Mouse (Mus musculus): ENCODE data around the gene Tuba8.

DNA sequence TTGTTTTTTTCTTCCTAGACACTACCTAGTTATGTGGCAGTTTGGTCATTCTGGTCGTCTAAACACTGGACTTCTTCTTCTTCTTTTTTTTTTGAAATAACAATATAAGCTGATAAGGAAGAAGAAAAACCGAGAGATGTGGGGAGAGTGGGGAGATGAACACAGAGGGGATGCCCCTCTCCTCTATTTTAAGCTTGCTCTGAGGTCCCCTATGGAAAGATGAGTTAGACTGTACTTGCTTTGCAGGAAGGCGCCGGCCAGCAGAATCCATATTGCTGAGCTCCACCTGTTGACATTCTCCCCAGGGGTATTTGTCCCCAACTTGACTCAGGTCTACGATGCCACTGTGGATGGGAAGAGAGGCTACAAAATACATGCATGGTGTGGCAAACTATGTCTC lies 13.6 kb downstream of the Tuba8 start:
- TF ChIP-seq CTCF (IDR thresholded peaks at IDR 0.05; ENCODE audit: low read depth, low read length) (no peak), POLR2A (IDR thresholded peaks at IDR 0.05; ENCODE audit: extremely low read depth, insufficient read depth, low read length) (no peak)

Measured in liver, adult 2 months (tissue).